Mouse (Mus musculus) left cerebral cortex, postnatal 10 days (tissue): ENCODE results near the gene Rrp36. TPM values are rescaled to one million over a fixed set of nuclear protein-coding genes. Genes with fewer than 3 reads are reported as not detected.

Source experiments
- DNase-seq, 2 experiments: peaks; one replicate each; pipeline ENCODE4 v3.0.0; 2021 to 2022; ENCODE audit warnings: low spot score in 2 of 2, mixed read lengths in 1 of 2; ENCODE audit errors: extremely low spot score in 1 of 2
- intact Hi-C: fragments of 180-260 bp; cut with DNase I; formaldehyde crosslinking; loops from one replicate; pipeline ENCODE4 v1.15.1; 2025
- total RNA-seq, 2 experiments: library from RNA; stranded (reverse); gene quantifications; 2 replicates each; pipeline ENCODE4 v1.2.3; 2021

Gene Rrp36
- total RNA-seq, 2 experiments from 2014 or later: 14.8 to 19.3 TPM

DNA sequence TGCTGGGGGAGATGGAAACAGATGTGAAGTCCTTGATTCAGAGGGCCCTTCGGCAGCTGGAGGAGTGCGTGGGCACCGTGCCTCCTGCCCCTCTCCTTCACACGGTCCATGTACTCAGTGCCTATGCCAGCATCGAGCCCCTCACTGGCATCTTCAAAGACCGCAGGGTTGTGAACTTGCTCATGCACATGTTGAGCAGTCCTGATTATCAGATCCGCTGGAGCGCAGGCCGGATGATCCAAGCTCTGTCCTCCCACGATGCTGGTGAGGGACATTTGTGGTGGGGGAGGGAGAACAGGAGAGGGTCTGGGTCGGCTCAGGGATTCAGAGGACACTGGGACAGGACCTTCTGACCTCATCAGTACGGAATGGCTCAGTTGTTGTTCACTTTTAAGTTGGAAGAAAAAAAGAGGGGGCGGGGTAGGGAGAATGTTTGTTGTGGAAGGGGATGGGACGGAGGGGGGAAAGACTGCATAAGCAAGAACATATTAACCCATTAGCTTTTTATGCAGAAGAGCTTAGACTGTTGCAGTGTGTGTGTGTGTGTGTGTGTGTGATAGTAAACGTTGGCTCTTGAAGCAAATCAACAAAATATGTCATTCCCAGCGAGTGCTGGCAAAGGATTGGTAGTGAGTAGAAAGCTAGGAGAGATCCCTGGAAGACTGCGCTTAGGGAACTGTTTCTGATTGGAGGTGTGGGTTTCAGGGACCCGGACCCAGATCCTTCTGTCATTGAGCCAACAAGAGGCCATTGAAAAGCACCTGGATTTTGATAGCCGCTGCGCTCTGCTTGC lies 22.2 kb downstream of the Rrp36 start:
- intact Hi-C loops: no loop called here
- no peak for DNase-seq

DNA sequence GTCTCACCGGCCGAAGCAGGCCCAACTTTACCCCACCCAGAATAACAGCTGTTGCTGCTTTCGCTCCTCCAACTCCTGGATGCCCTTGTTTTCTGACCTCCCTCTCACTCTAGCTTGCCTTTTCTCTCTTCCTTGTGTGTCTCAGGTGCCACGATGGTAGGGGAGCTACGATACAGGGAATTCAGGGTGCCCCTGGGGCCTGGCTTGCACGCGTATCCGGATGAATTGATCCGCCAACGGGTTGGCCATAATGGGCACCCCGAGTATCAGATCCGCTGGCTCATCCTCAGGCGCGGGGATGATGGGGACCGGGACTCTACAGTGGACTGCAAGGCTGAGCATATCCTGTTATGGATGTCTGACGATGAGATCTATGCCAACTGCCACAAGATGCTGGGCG lies 22.9 kb downstream of the Rrp36 start:
- intact Hi-C loops: no loop called here
- DNase-seq: peak in 1 of 2 experiments; percentile 25

DNA sequence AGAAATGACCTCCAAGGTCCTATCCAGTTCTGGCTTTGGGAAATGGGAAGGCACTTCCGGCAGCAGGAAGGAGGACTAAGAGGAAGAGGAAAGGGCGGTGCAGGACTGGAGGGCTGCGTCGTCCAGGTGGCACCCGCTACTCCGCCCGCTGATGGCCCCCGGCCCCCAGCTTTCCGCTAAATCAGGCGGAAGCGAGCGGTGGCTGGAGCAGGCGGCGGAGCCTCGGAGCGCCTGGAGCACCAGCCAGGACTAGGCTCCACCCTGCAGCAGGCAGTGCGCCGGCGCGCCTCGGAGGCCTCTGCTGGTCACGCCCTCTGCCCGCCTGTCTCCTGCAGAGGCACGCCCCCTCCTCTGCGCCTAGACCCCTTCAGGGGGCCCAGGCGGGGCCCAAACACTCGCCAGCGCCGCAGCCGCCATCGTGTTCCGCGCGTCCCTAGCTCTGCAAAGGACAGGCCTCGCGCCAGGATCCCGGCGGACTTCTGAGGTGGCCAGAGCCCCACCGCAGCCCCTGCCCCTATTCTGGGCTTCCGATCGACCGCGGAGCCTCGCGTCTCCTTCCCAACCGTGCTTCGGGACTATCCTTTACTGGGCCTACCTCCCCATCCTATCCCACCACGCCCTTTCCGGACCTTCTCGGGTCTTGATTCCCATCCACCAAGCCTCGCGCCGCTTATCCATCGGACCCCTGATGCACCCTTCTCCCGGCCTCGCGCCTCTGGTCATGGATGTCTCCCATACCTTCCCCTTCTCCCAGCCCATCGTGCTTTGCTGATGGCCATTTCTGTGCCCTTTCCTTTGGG lies 23.7 kb downstream of the Rrp36 start, which contains the start of gene Cul7:
Cul7 (plus strand) TSS at position 106 of the 800 bp plus-strand sequence.
- intact Hi-C loops: no loop called here
- peak; percentile 90 to 98 for DNase-seq

DNA sequence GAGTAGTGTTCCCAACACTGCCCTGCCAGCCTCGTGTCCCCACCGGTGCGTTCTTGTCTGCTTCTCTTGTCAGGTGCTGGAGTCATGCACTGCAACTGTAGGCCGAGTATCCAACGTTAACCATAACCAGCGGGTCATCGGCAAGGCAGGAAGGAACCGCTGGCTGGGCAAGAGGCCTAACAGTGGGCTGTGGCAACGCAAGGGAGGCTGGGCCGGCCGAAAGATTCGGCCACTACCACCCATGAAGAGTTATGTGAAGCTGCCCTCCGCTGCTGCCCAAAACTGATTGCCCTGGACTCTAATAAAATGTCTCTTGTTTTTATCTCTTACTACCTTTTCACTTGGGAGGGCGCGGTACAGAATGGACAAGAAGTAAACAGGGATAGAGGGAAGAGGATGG lies 24.3 kb downstream of the Rrp36 start:
- intact Hi-C loops: loop anchor here (5.0 kb wide), 1 partner anchor 98 kb away; no protein-coding TSS in a partner anchor
- DNase-seq: peak in 1 of 2 experiments; percentile 60

GRCm38 (mm10) chr17:46648436-46648835 lies 25.7 kb downstream of the Rrp36 start:
- DNase-seq: peak in 1 of 2 experiments; percentile 27
- intact Hi-C loops: loop anchor here (5.0 kb wide), 1 partner anchor 96 kb away; no protein-coding TSS in a partner anchor

GRCm38 (mm10) chr17:46647279-46647678 lies 26.9 kb downstream of the Rrp36 start:
- peak in 1 of 2 experiments; percentile 22 for DNase-seq
- intact Hi-C loops: loop anchor here (5.0 kb wide), 1 partner anchor 95 kb away; no protein-coding TSS in a partner anchor

GRCm38 (mm10) chr17:46646322-46646662 lies 27.9 kb downstream of the Rrp36 start:
- no peak for DNase-seq
- intact Hi-C loops: loop anchor here (5.0 kb wide), 1 partner anchor 94 kb away; no protein-coding TSS in a partner anchor

GRCm38 (mm10) chr17:46645561-46646321 lies 28.4 kb downstream of the Rrp36 start, which contains the start of the genes Klc4 and Mrpl2:
TSS of gene Klc4 (minus strand) at chr17:46646022.
TSS of gene Mrpl2 (plus strand) at chr17:46646229.
- DNase-seq: peak; percentile 98 to 99
- intact Hi-C loops: loop anchor here (5.0 kb wide), 1 partner anchor 93 kb away; no protein-coding TSS in a partner anchor

- intact Hi-C loops: loop anchor here (5.0 kb wide), 1 partner anchor 93 kb away; no protein-coding TSS in a partner anchor
- peak in 1 of 2 experiments; percentile 74 for DNase-seq
These were observed 29.2 kb downstream of the Rrp36 start for GRCm38 (mm10) chr17:46644916-46645475.

DNA sequence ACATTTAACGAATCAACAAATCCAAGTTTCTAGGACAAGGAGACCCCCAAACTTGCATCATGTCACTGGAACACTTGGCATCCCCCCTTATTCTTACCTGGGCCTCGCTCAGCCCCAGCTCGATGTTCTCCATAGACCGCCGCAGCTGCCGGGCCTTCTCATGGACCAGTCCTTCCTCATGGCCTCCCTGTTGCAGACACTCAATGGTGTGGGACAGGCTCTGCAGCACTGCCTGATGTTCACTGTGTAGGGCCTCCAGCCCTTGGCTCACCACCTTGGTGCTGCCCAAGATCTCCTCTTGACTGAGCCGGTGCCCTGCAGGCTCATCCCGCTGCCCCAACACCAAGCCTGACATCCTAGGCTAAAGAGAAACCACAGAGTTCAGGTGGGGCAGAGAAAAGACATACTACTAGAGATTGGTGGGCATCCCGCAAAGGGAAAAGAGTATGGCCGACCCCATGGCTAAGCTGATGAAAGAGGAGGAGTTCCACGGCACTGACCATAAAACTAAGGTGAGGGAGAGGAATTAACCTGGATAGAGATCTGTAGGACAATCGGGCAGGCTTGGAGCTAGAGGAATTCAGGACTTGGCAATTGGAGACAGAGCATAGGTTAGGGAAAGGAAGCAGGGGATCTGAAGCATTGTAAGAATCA lies 29.9 kb downstream of the Rrp36 start:
- DNase-seq: peak in 1 of 2 experiments; percentile 20
- intact Hi-C loops: no loop called here

DNA sequence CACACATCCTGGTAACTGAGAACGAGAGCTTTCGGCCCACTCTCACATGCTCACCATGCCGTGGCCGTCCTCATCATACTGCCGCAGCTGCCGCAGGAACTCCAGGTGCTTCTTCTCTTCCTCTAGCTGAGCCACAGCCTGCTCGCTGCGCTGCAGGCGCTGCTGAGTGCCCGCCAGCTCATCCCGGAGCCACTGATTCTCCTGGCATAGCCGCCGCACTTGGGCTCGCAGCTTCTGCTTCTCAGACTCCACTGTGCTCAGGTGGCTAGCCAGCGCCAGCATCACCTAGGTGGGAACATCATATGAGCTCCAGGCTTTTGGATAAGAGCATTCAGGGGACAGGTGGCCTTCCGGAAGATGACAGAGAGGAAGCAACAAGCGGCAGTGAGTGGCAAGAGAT lies 32.1 kb downstream of the Rrp36 start:
- intact Hi-C loops: no loop called here
- DNase-seq: no peak

- DNase-seq: no peak
- intact Hi-C loops: loop anchor here (5.0 kb wide), 1 partner anchor 83 kb away; the partner anchor contains the start of gene Srf
These were observed 34.2 kb downstream of the Rrp36 start for GRCm38 (mm10) chr17:46639929-46640328.

- intact Hi-C loops: loop anchor here (5.0 kb wide), 1 partner anchor 80 kb away; the partner anchor contains the start of gene Srf
- peak; percentile 67 to 74 for DNase-seq
These were observed 37.2 kb downstream of the Rrp36 start for GRCm38 (mm10) chr17:46636831-46637523.

GRCm38 (mm10) chr17:46629685-46630441 lies 44.3 kb downstream of the Rrp36 start:
- peak in 1 of 2 experiments; percentile 79 for DNase-seq
- intact Hi-C loops: loop anchor here (5.0 kb wide), 1 partner anchor 83 kb away; the partner anchor contains the start of gene Cul9

- intact Hi-C loops: loop anchor here (5.0 kb wide), 1 partner anchor 82 kb away; the partner anchor contains the start of gene Cul9
- peak; percentile 78 to 93 for DNase-seq
These were observed 45.1 kb downstream of the Rrp36 start, which contains the start of gene Ptk7 for GRCm38 (mm10) chr17:46628791-46629684. TSS of gene Ptk7 (minus strand) at chr17:46629504.
